Mouse (Mus musculus): Measurements from ENCODE around the gene Zwint. TPM values are rescaled to one million over a fixed set of nuclear protein-coding genes. Genes with fewer than 3 reads are reported as not detected.

Gene Zwint
- polyA plus RNA-seq (2016; fragmentation: Nextera tagmentation; extraction: Ambion mirVana) = 345 and 369 TPM in 2 replicates

- H3K27ac ChIP-seq = peak within 1 kb of the TSS; percentile 94
- H3K27me3 ChIP-seq (ENCODE audit: insufficient read depth, poor library complexity, severe bottlenecking) = no peaks in the 10 kb centered on the region
- peaks cover 34% of the 10 kb centered on the region for H3K36me3 ChIP-seq
- no peaks in the 10 kb centered on the region for H3K9me3 ChIP-seq
- DNase-seq (ENCODE audit: low spot score) = peak; percentile 98
- 2% methylated on average over 36 of the region's 36 CpGs for WGBS
- H3K4me1 ChIP-seq = peaks cover 16% of the 10 kb centered on the region
- peak within 1 kb of the TSS; percentile 86 for H3K4me3 ChIP-seq
These were observed at the start of gene Zwint for GRCm38 (mm10) chr10:72654270-72655016. Gene Zwint, plus strand, starts transcription at chr10:72654845.

- Histone ChIP-seq H3K27ac (no peak overlapping the region), H3K27me3 (ENCODE audit: insufficient read depth, poor library complexity, severe bottlenecking) (no peaks in the 10 kb centered on the region), H3K9me3 (no peaks in the 10 kb centered on the region), H3K4me1 (no peaks in the 10 kb centered on the region), H3K36me3 (no peaks in the 10 kb centered on the region), H3K4me3 (no peak overlapping the region)
- DNase-seq (ENCODE audit: low spot score) = no peak
- WGBS = 64% methylated on average over 5 of the region's 5 CpGs
These were observed 41.3 kb upstream of the Zwint start for GRCm38 (mm10) chr10:72613125-72613915.

DNA sequence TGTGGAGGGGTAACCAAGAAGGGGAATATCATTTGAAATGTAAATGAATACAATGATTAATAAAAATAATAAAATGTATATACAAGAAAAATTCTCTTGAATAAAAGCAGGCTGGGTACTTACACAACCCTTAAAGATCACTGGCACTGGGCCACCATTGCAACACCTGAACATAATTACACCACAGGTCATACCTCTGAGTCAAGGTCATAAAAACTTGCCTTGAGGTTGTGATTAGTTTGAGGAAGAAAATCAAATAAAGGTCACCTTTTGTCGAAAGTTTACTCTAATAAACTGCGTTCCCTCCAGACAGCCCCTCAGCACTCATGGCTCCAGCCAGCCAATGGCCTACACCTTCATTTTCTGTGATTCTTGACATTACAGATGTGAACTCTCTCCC, 38.5 kb upstream of the Zwint start:
- H3K27ac ChIP-seq = no peak overlapping the region
- H3K27me3 ChIP-seq (ENCODE audit: insufficient read depth, poor library complexity, severe bottlenecking) = no peaks in the 10 kb centered on the region
- WGBS = 84% methylated on average over 2 of the region's 2 CpGs
- DNase-seq (ENCODE audit: low spot score) = no peak
- H3K4me1 ChIP-seq = no peaks in the 10 kb centered on the region
- no peaks in the 10 kb centered on the region for H3K36me3 ChIP-seq
- H3K4me3 ChIP-seq = no peak overlapping the region
- no peaks in the 10 kb centered on the region for H3K9me3 ChIP-seq

GRCm38 (mm10) chr10:72620527-72620926, 34.1 kb upstream of the Zwint start:
- no peaks in the 10 kb centered on the region for H3K9me3 ChIP-seq
- H3K27me3 ChIP-seq (ENCODE audit: insufficient read depth, poor library complexity, severe bottlenecking) = no peaks in the 10 kb centered on the region
- no peaks in the 10 kb centered on the region for H3K4me1 ChIP-seq
- H3K4me3 ChIP-seq = no peak overlapping the region
- H3K36me3 ChIP-seq = no peaks in the 10 kb centered on the region
- no peak for DNase-seq (ENCODE audit: low spot score)
- no peak overlapping the region for H3K27ac ChIP-seq
- 52% methylated on average over 2 of the region's 2 CpGs for WGBS

GRCm38 (mm10) chr10:72623561-72623960, 31.1 kb upstream of the Zwint start:
- Histone ChIP-seq H3K27me3 (ENCODE audit: insufficient read depth, poor library complexity, severe bottlenecking) (no peaks in the 10 kb centered on the region), H3K27ac (no peak overlapping the region), H3K9me3 (no peaks in the 10 kb centered on the region), H3K4me1 (no peaks in the 10 kb centered on the region), H3K4me3 (no peak overlapping the region), H3K36me3 (no peaks in the 10 kb centered on the region)
- DNase-seq (ENCODE audit: low spot score) = no peak
- WGBS = 35% methylated on average over 8 of the region's 8 CpGs

- no peak overlapping the region for H3K27ac ChIP-seq
- no peaks in the 10 kb centered on the region for H3K27me3 ChIP-seq (ENCODE audit: insufficient read depth, poor library complexity, severe bottlenecking)
- WGBS = 17% methylated on average over 5 of the region's 5 CpGs
- peaks cover 12% of the 10 kb centered on the region; the same call in 1 of the 2 replicates for H3K4me1 ChIP-seq
- no peaks in the 10 kb centered on the region for H3K9me3 ChIP-seq
- no peaks in the 10 kb centered on the region for H3K36me3 ChIP-seq
- DNase-seq (ENCODE audit: low spot score) = no peak
- no peak overlapping the region for H3K4me3 ChIP-seq
These were observed 20.5 kb upstream of the Zwint start for GRCm38 (mm10) chr10:72634125-72634524.

DNA sequence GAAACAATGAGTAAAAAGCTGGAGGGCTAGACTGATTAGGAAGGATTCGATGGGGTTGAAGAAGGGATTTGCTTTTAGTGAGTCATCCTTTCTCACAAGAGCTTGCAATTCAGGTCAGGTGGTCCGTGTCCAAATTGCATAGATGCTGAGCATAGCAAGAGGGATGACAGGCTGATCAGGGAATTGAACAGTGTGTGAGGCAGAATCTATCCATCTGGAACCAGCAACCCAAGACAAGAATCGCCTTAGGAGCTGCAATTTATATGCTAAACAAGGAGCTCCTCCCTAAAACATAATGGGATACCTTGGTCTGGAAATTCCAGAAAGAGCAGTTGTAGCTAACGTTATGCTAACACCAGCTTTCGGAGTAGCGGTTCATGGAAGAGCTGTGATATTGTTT, 3.8 kb upstream of the Zwint start:
- 0 out of 2 replicates have a peak, but pooled peaks cover under 1% of the 10 kb centered on the region for H3K36me3 ChIP-seq
- H3K27me3 ChIP-seq (ENCODE audit: insufficient read depth, poor library complexity, severe bottlenecking) = no peaks in the 10 kb centered on the region
- 63% methylated on average over 6 of the region's 6 CpGs for WGBS
- no peak for DNase-seq (ENCODE audit: low spot score)
- H3K9me3 ChIP-seq = no peaks in the 10 kb centered on the region
- H3K27ac ChIP-seq = no peak overlapping the region
- peaks cover 8% of the 10 kb centered on the region for H3K4me1 ChIP-seq
- no peak overlapping the region for H3K4me3 ChIP-seq

GRCm38 (mm10) chr10:72653797-72654196, 848 bp upstream of the Zwint start:
- H3K27me3 ChIP-seq (ENCODE audit: insufficient read depth, poor library complexity, severe bottlenecking) = no peaks in the 10 kb centered on the region
- H3K4me3 ChIP-seq = peak overlapping the region; percentile 86
- 72% methylated on average over 2 of the region's 2 CpGs for WGBS
- peaks cover 16% of the 10 kb centered on the region for H3K4me1 ChIP-seq
- H3K27ac ChIP-seq = peak overlapping the region; percentile 94
- H3K36me3 ChIP-seq = peaks cover 28% of the 10 kb centered on the region
- no peaks in the 10 kb centered on the region for H3K9me3 ChIP-seq
- DNase-seq (ENCODE audit: low spot score) = no peak

GRCm38 (mm10) chr10:72655017-72655509, 418 bp downstream of the Zwint start:
- H3K36me3 ChIP-seq = peaks cover 40% of the 10 kb centered on the region
- H3K9me3 ChIP-seq = no peaks in the 10 kb centered on the region
- H3K4me1 ChIP-seq = peaks cover 16% of the 10 kb centered on the region
- DNase-seq (ENCODE audit: low spot score) = peak; percentile 86
- H3K27me3 ChIP-seq (ENCODE audit: insufficient read depth, poor library complexity, severe bottlenecking) = no peaks in the 10 kb centered on the region
- H3K4me3 ChIP-seq = peak overlapping the region; percentile 86
- peak overlapping the region; percentile 94 for H3K27ac ChIP-seq
- 1% methylated on average over 15 of the region's 15 CpGs for WGBS

- no peak overlapping the region for H3K27ac ChIP-seq
- DNase-seq (ENCODE audit: low spot score) = no peak
- 96% methylated on average over 5 of the region's 5 CpGs for WGBS
- peaks cover 75% of the 10 kb centered on the region for H3K36me3 ChIP-seq
- no peaks in the 10 kb centered on the region for H3K27me3 ChIP-seq (ENCODE audit: insufficient read depth, poor library complexity, severe bottlenecking)
- H3K4me3 ChIP-seq = no peak overlapping the region
- no peaks in the 10 kb centered on the region for H3K9me3 ChIP-seq
- H3K4me1 ChIP-seq = peaks cover 14% of the 10 kb centered on the region
These were observed 4.6 kb downstream of the Zwint start for GRCm38 (mm10) chr10:72659198-72659597.

DNA sequence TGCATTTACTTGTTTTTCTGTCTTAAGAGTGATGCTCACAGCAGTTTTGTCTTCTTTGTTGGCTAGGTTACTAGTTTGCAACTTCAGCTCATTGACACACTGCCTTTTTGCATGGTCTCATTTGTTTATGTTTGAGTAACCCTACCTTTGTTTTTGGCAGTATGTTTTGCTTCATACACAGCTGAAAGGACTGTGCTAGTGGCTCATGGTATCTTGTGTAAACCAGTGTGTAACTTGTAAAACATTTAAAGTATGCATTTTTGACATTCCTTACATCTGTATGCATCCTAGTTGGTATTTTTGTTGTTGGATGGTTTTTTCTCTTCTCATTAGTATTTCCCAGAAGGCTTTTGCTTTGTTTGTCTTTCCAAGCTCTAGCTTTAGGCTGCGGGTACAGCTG, 5.7 kb downstream of the Zwint start:
- Histone ChIP-seq H3K4me1 (peaks cover 13% of the 10 kb centered on the region), H3K27me3 (ENCODE audit: insufficient read depth, poor library complexity, severe bottlenecking) (no peaks in the 10 kb centered on the region), H3K27ac (no peak overlapping the region), H3K9me3 (no peaks in the 10 kb centered on the region), H3K4me3 (no peak overlapping the region), H3K36me3 (peaks cover 87% of the 10 kb centered on the region)
- no peak for DNase-seq (ENCODE audit: low spot score)
- WGBS = 95% methylated on average over 1 of the region's 1 CpGs

- 94% methylated on average over 5 of the region's 5 CpGs for WGBS
- H3K27me3 ChIP-seq (ENCODE audit: insufficient read depth, poor library complexity, severe bottlenecking) = no peaks in the 10 kb centered on the region
- no peak overlapping the region for H3K4me3 ChIP-seq
- H3K4me1 ChIP-seq = no peaks in the 10 kb centered on the region
- H3K36me3 ChIP-seq = peaks cover 49% of the 10 kb centered on the region
- no peak for DNase-seq (ENCODE audit: low spot score)
- no peaks in the 10 kb centered on the region for H3K9me3 ChIP-seq
- H3K27ac ChIP-seq = no peak overlapping the region
These were observed 13.2 kb downstream of the Zwint start for GRCm38 (mm10) chr10:72667856-72668255.

GRCm38 (mm10) chr10:72669086-72669485, 14.4 kb downstream of the Zwint start:
- Histone ChIP-seq H3K27ac (no peak overlapping the region), H3K36me3 (peaks cover 51% of the 10 kb centered on the region), H3K4me3 (no peak overlapping the region)

More at GRCm38 (mm10) chr10:72669086-72669485, 14.4 kb downstream of the Zwint start:
- H3K9me3 ChIP-seq = no peaks in the 10 kb centered on the region
- H3K27me3 ChIP-seq (ENCODE audit: insufficient read depth, poor library complexity, severe bottlenecking) = no peaks in the 10 kb centered on the region
- no peak for DNase-seq (ENCODE audit: low spot score)
- 27% methylated on average over 1 of the region's 1 CpGs for WGBS
- no peaks in the 10 kb centered on the region for H3K4me1 ChIP-seq
